Mouse (Mus musculus) C2C12 (cell line): Measurements from ENCODE around the gene Cd55. TPM values are rescaled to one million over a fixed set of nuclear protein-coding genes. Genes with fewer than 3 reads are reported as not detected.

Source experiments
- H3K27me3 ChIP-seq: one replicate; pipeline ENCODE4 v1.6.1; 2011; ENCODE audit not compliant: control insufficient read depth, insufficient read depth, insufficient read length
- H3K36me3 ChIP-seq: one replicate; pipeline ENCODE4 v1.6.1; 2011; ENCODE audit not compliant: control insufficient read depth, insufficient read depth
- H3K4me3 ChIP-seq: one replicate; pipeline ENCODE4 v1.5.1; 2011; ENCODE audit warnings: mild to moderate bottlenecking, control low read depth; ENCODE audit not compliant: poor library complexity, insufficient read depth, severe bottlenecking
- H3K79me2 ChIP-seq: one replicate; pipeline ENCODE4 v1.6.1; 2011; ENCODE audit not compliant: control insufficient read depth, insufficient read depth
- H3K79me3 ChIP-seq: one replicate; pipeline ENCODE4 v1.6.1; 2011; ENCODE audit warnings: low read depth, control low read depth
- H3ac ChIP-seq: one replicate; pipeline ENCODE3; 2011; ENCODE audit warnings: low read depth; ENCODE audit not compliant: control insufficient read depth, insufficient read length
- CEBPB ChIP-seq: IDR thresholded peaks from one replicate; pipeline ENCODE4 v1.6.1; 2011; ENCODE audit warnings: low read depth, mild to moderate bottlenecking, control low read depth, moderate library complexity
- CTCF ChIP-seq: IDR thresholded peaks from one replicate; pipeline ENCODE4 v1.5.1; 2011; ENCODE audit not compliant: control insufficient read depth, insufficient read depth, insufficient read length
- FOSL1 ChIP-seq: IDR thresholded peaks from one replicate; pipeline ENCODE4 v1.8.0; 2011; ENCODE audit warnings: mild to moderate bottlenecking, low read length; ENCODE audit not compliant: poor library complexity, insufficient read depth, severe bottlenecking
- MAX ChIP-seq: IDR thresholded peaks from one replicate; pipeline ENCODE4 v1.6.1; 2011; ENCODE audit warnings: mild to moderate bottlenecking, control low read depth
- MYOD1 ChIP-seq: IDR thresholded peaks from one replicate; pipeline ENCODE4 v1.6.1; 2011; ENCODE audit warnings: low read depth; ENCODE audit not compliant: control insufficient read depth, insufficient read length
- MYOG ChIP-seq: IDR thresholded peaks from one replicate; pipeline ENCODE4 v1.6.1; 2011; ENCODE audit not compliant: control insufficient read depth, insufficient read length; ENCODE audit errors: extremely low read depth
- USF1 ChIP-seq: IDR thresholded peaks from one replicate; pipeline ENCODE4 v1.6.1; 2011; ENCODE audit warnings: low read depth, mild to moderate bottlenecking, control low read depth, moderate library complexity
- long read RNA-seq, 2 experiments: library from polyadenylated mRNA; unstranded; transcript quantifications; one replicate each; pipeline ENCODE4 v2.0.0; 2019 to 2020
- polyA plus RNA-seq: library from polyadenylated mRNA; unstranded; fragments of >200 nt; fragmentation: generic; extraction: Trizol; gene quantifications from one replicate; pipeline ENCODE4 v1.2.1, GENCODE M21; 2012; ENCODE audit warnings: missing spikeins

The Cd55 gene
- polyA plus RNA-seq = 0.84 TPM
- long read RNA-seq, experiment 1, partial matches to known transcripts = 1 of 5 reads
- long read RNA-seq, experiment 1, other reads (novel, unspliced or antisense) = 1 of 5 reads
- long read RNA-seq, experiment 2, partial matches to known transcripts = 1 of 6 reads
- long read RNA-seq, experiment 2, other reads (novel, unspliced or antisense) = 2 of 6 reads

- Histone ChIP-seq H3ac (peak within 1 kb of the TSS; percentile 66), H3K27me3 (no peaks in the 10 kb centered on the region), H3K79me3 (no peaks in the 10 kb centered on the region), H3K79me2 (no peaks in the 10 kb centered on the region), H3K36me3 (no peaks in the 10 kb centered on the region), H3K4me3 (no peak within 1 kb of the TSS)
- no peak for TF ChIP-seq MAX
- no peak for TF ChIP-seq MYOG
- TF ChIP-seq CTCF = peak; percentile 88
- no peak for TF ChIP-seq CEBPB
These were observed at the start of gene Cd55 for GRCm38 (mm10) chr1:130462084-130462861. Gene Cd55 (minus strand): TSS chr1:130462744.

GRCm38 (mm10) chr1:130511823-130512370 lies 49.4 kb upstream of the Cd55 start:
- H3ac ChIP-seq = no peak overlapping the region
- TF ChIP-seq CEBPB = no peak
- no peak for TF ChIP-seq MAX
- TF ChIP-seq CTCF = no peak
- TF ChIP-seq FOSL1 = no peak
- no peak for TF ChIP-seq MYOD1
- TF ChIP-seq MYOG = no peak
- TF ChIP-seq USF1 = no peak
- H3K36me3 ChIP-seq = no peaks in the 10 kb centered on the region
- no peaks in the 10 kb centered on the region for H3K79me3 ChIP-seq
- no peaks in the 10 kb centered on the region for H3K79me2 ChIP-seq
- H3K27me3 ChIP-seq = no peaks in the 10 kb centered on the region
- H3K4me3 ChIP-seq = no peak overlapping the region

GRCm38 (mm10) chr1:130508957-130509350 lies 46.4 kb upstream of the Cd55 start:
- Histone ChIP-seq H3K36me3 (no peaks in the 10 kb centered on the region), H3K79me3 (no peaks in the 10 kb centered on the region), H3K27me3 (no peaks in the 10 kb centered on the region), H3K4me3 (no peak overlapping the region), H3K79me2 (no peaks in the 10 kb centered on the region), H3ac (no peak overlapping the region)
- TF ChIP-seq MYOD1 (no peak), FOSL1 (no peak), MYOG (no peak), CEBPB (no peak), USF1 (no peak), MAX (no peak), CTCF (no peak)

GRCm38 (mm10) chr1:130508030-130508956 lies 45.7 kb upstream of the Cd55 start:
- no peaks in the 10 kb centered on the region for H3K27me3 ChIP-seq
- no peak overlapping the region for H3ac ChIP-seq
- no peaks in the 10 kb centered on the region for H3K36me3 ChIP-seq
- no peak for TF ChIP-seq MAX
- no peaks in the 10 kb centered on the region for H3K79me2 ChIP-seq
- no peaks in the 10 kb centered on the region for H3K79me3 ChIP-seq
- H3K4me3 ChIP-seq = no peak overlapping the region

- Histone ChIP-seq H3ac (no peak overlapping the region), H3K4me3 (no peak overlapping the region), H3K36me3 (no peaks in the 10 kb centered on the region), H3K79me3 (no peaks in the 10 kb centered on the region), H3K79me2 (no peaks in the 10 kb centered on the region), H3K27me3 (no peaks in the 10 kb centered on the region)
- TF ChIP-seq CEBPB (no peak), FOSL1 (no peak), MYOD1 (no peak), MYOG (no peak), CTCF (no peak), USF1 (no peak), MAX (no peak)
These were observed 44.9 kb upstream of the Cd55 start for GRCm38 (mm10) chr1:130507408-130507807.
